Mouse (Mus musculus): ENCODE results near the gene Olfr71.

DNA sequence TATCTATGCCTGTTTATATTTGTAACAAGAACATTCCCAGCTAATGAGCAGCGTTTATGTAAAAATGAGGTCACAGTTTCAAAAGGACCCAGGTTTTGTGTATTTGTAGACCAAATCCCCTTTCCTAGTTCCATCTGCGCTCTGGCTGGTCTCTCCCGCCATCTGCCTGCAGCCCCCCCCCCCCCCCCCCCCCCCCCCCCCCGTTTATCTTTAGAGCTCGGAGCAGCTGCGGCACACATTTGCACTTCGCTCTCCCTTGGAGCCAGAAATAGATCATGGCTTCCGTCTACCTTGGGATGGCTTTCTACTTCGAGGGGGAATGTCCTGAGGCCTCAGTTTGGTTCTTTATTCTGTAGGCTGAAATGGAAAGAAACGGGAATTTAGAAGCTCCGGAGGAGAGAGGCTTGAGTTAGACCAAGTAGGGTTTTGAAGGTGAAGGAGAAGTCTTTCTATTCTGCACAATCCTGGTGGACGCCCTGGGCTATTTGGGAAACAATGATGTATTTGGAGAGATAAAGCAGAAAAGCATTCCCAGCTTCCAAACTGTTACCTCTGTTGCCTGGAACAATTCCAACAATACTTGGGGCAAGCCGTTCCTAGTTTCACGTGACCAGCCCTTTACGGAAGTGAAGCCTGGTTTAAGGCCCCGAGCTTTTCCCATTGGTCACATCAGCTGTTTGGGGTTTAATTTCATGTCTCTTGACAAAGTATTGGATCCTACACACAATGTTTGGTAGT lies 10.6 kb upstream of the Olfr71 start:
- TF ChIP-seq CTCF (IDR thresholded peaks at IDR 0.05; ENCODE audit: control insufficient read depth, insufficient read depth, insufficient read length) (no peak), FOSL1 (IDR thresholded peaks at IDR 0.05; ENCODE audit: insufficient read depth, low read length, poor library complexity, severe bottlenecking) (no peak), USF1 (IDR thresholded peaks at IDR 0.05; ENCODE audit: low read depth) (no peak), MYOG (IDR thresholded peaks at IDR 0.05; ENCODE audit: control insufficient read depth, extremely low read depth, insufficient read length) (no peak), MAX (IDR thresholded peaks at IDR 0.05) (no peak)

All from C2C12 (cell line).